Mouse (Mus musculus): ENCODE measurements around the gene Cfap73. TPM values are rescaled to one million over a fixed set of nuclear protein-coding genes. Genes with fewer than 3 reads are reported as not detected.

The Cfap73 gene
- total and polyA plus RNA-seq, 2 experiments, result not detected

GRCm38 (mm10) chr5:120649374-120649933, 15.4 kb upstream of the Cfap73 start:
- Histone ChIP-seq H3K4me3 (ENCODE audit: insufficient read depth, low read depth, low read length) (peak overlapping the region; percentile 40; the same call in 1 of the 2 replicates), H3K27me3 (ENCODE audit: control insufficient read depth, insufficient read depth, low read length) (peaks cover 4% of the 10 kb centered on the region), H3K4me1 (ENCODE audit: control insufficient read depth, insufficient read depth, low read length) (peaks cover 4% of the 10 kb centered on the region; the same call in 1 of the 2 replicates), H3K27ac (replicated peaks; ENCODE audit: insufficient read depth, low read depth, low read length) (no peak overlapping the region), H3K36me3 (ENCODE audit: control insufficient read depth, insufficient read depth, low read length) (no peaks in the 10 kb centered on the region), H3K79me2 (ENCODE audit: control insufficient read depth, insufficient read depth, low read length) (no peaks in the 10 kb centered on the region), H3K9ac (ENCODE audit: low read depth, low read length) (peak overlapping the region; percentile 16; the same call in 1 of the 2 replicates)
- no peak for DNase-seq (ENCODE audit: extremely low read depth, low read depth, low spot score)
- 9% methylated on average over 21 of the region's 21 CpGs for WGBS
- TF ChIP-seq POLR2A (IDR thresholded peaks at IDR 0.05; ENCODE audit: extremely low read depth, insufficient read depth, low read length) (no peak), CTCF (IDR thresholded peaks at IDR 0.05; ENCODE audit: low read depth, low read length) (no peak)

GRCm38 (mm10) chr5:120648569-120649373, 14.7 kb upstream of the Cfap73 start, which contains the start of gene Rasal1:
TSS of gene Rasal1 (plus strand) at chr5:120648812.
- Histone ChIP-seq H3K27ac (replicated peaks; ENCODE audit: insufficient read depth, low read depth, low read length) (no peak within 1 kb of the TSS), H3K79me2 (ENCODE audit: control insufficient read depth, insufficient read depth, low read length) (no peaks in the 10 kb centered on the region), H3K4me1 (ENCODE audit: control insufficient read depth, insufficient read depth, low read length) (peaks cover 4% of the 10 kb centered on the region; the same call in 1 of the 2 replicates), H3K4me3 (ENCODE audit: insufficient read depth, low read depth, low read length) (peak within 1 kb of the TSS; percentile 45; the same call in 1 of the 2 replicates), H3K36me3 (ENCODE audit: control insufficient read depth, insufficient read depth, low read length) (no peaks in the 10 kb centered on the region), H3K9ac (ENCODE audit: low read depth, low read length) (peak within 1 kb of the TSS; percentile 16; the same call in 1 of the 2 replicates), H3K27me3 (ENCODE audit: control insufficient read depth, insufficient read depth, low read length) (peaks cover 4% of the 10 kb centered on the region)
- 1% methylated on average over 51 of the region's 53 CpGs for WGBS
- no peak for DNase-seq (ENCODE audit: extremely low read depth, low read depth, low spot score)
- no peak for TF ChIP-seq POLR2A (IDR thresholded peaks at IDR 0.05; ENCODE audit: extremely low read depth, insufficient read depth, low read length)
- peak; percentile 58; the same call in 1 of the 2 replicates for TF ChIP-seq CTCF (IDR thresholded peaks at IDR 0.05; ENCODE audit: low read depth, low read length)

- H3K27ac ChIP-seq (replicated peaks; ENCODE audit: insufficient read depth, low read depth, low read length), result no peak overlapping the region
- H3K9ac ChIP-seq (ENCODE audit: low read depth, low read length), result no peak overlapping the region
- H3K27me3 ChIP-seq (ENCODE audit: control insufficient read depth, insufficient read depth, low read length), result peaks cover 4% of the 10 kb centered on the region
- H3K4me3 ChIP-seq (ENCODE audit: insufficient read depth, low read depth, low read length), result no peak overlapping the region
- TF ChIP-seq CTCF (IDR thresholded peaks at IDR 0.05; ENCODE audit: low read depth, low read length), result peak; percentile 9; the same call in 1 of the 2 replicates
- no peak for TF ChIP-seq POLR2A (IDR thresholded peaks at IDR 0.05; ENCODE audit: extremely low read depth, insufficient read depth, low read length)
- peaks cover 4% of the 10 kb centered on the region; the same call in 1 of the 2 replicates for H3K4me1 ChIP-seq (ENCODE audit: control insufficient read depth, insufficient read depth, low read length)
- H3K36me3 ChIP-seq (ENCODE audit: control insufficient read depth, insufficient read depth, low read length), result no peaks in the 10 kb centered on the region
- no peak for DNase-seq (ENCODE audit: extremely low read depth, low read depth, low spot score)
- no peaks in the 10 kb centered on the region for H3K79me2 ChIP-seq (ENCODE audit: control insufficient read depth, insufficient read depth, low read length)
- WGBS, result 50% methylated on average over 12 of the region's 12 CpGs
These were observed 13.9 kb upstream of the Cfap73 start for GRCm38 (mm10) chr5:120647814-120648491.

- Histone ChIP-seq H3K36me3 (ENCODE audit: control insufficient read depth, insufficient read depth, low read length) (no peaks in the 10 kb centered on the region), H3K4me1 (ENCODE audit: control insufficient read depth, insufficient read depth, low read length) (peaks cover 4% of the 10 kb centered on the region; the same call in 1 of the 2 replicates), H3K27ac (replicated peaks; ENCODE audit: insufficient read depth, low read depth, low read length) (no peak overlapping the region), H3K9ac (ENCODE audit: low read depth, low read length) (no peak overlapping the region), H3K79me2 (ENCODE audit: control insufficient read depth, insufficient read depth, low read length) (no peaks in the 10 kb centered on the region), H3K27me3 (ENCODE audit: control insufficient read depth, insufficient read depth, low read length) (peaks cover 4% of the 10 kb centered on the region), H3K4me3 (ENCODE audit: insufficient read depth, low read depth, low read length) (no peak overlapping the region)
- DNase-seq (ENCODE audit: extremely low read depth, low read depth, low spot score), result no peak
- TF ChIP-seq POLR2A (IDR thresholded peaks at IDR 0.05; ENCODE audit: extremely low read depth, insufficient read depth, low read length), result no peak
- no peak for TF ChIP-seq CTCF (IDR thresholded peaks at IDR 0.05; ENCODE audit: low read depth, low read length)
- 84% methylated on average over 4 of the region's 4 CpGs for WGBS
These were observed 13.3 kb upstream of the Cfap73 start for GRCm38 (mm10) chr5:120647361-120647760.

GRCm38 (mm10) chr5:120645851-120646250, 11.8 kb upstream of the Cfap73 start:
- WGBS, result 8% methylated on average over 6 of the region's 6 CpGs
- H3K4me1 ChIP-seq (ENCODE audit: control insufficient read depth, insufficient read depth, low read length), result peaks cover 4% of the 10 kb centered on the region; the same call in 1 of the 2 replicates
- TF ChIP-seq CTCF (IDR thresholded peaks at IDR 0.05; ENCODE audit: low read depth, low read length), result no peak
- no peak for TF ChIP-seq POLR2A (IDR thresholded peaks at IDR 0.05; ENCODE audit: extremely low read depth, insufficient read depth, low read length)
- DNase-seq (ENCODE audit: extremely low read depth, low read depth, low spot score), result peak; percentile 67
- H3K9ac ChIP-seq (ENCODE audit: low read depth, low read length), result no peak overlapping the region
- no peak overlapping the region for H3K27ac ChIP-seq (replicated peaks; ENCODE audit: insufficient read depth, low read depth, low read length)
- H3K79me2 ChIP-seq (ENCODE audit: control insufficient read depth, insufficient read depth, low read length), result no peaks in the 10 kb centered on the region
- H3K4me3 ChIP-seq (ENCODE audit: insufficient read depth, low read depth, low read length), result no peak overlapping the region
- no peaks in the 10 kb centered on the region for H3K36me3 ChIP-seq (ENCODE audit: control insufficient read depth, insufficient read depth, low read length)
- peaks cover 4% of the 10 kb centered on the region for H3K27me3 ChIP-seq (ENCODE audit: control insufficient read depth, insufficient read depth, low read length)
